Mouse (Mus musculus): ENCODE data around the gene Gm21970.

Gene Gm21970

GRCm38 (mm10) chr16:91461066-91461638 is 69.6 kb downstream of the Gm21970 start:
- no peak for DNase-seq (ENCODE audit: low read depth in 1 of 2, low spot score in 2 of 2)

DNA sequence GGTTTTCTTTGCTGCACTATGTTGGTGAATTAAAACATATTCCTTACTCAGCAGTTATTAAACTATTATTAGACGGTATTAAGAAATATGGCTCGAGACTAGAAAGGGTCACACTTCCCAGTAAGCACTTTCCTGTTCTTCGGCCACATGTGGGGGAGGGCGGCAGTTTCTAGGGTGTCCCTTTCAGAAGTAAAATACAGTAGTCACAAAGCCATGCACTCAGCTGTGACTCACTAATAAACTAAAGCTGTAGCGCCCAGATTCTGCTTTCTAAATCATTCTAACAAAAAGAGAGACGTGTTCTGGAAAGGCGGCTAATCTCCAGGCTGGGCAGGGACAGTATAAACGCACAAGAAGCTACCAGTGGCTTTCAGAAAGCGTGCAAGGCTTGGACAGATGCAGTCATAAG is 70.3 kb downstream of the Gm21970 start:
- no peak for DNase-seq (ENCODE audit: low read depth in 1 of 2, low spot score in 2 of 2)

- no peak for DNase-seq (ENCODE audit: low read depth in 1 of 2, low spot score in 2 of 2)
These were observed 71.1 kb downstream of the Gm21970 start for GRCm38 (mm10) chr16:91462644-91463043.

DNA sequence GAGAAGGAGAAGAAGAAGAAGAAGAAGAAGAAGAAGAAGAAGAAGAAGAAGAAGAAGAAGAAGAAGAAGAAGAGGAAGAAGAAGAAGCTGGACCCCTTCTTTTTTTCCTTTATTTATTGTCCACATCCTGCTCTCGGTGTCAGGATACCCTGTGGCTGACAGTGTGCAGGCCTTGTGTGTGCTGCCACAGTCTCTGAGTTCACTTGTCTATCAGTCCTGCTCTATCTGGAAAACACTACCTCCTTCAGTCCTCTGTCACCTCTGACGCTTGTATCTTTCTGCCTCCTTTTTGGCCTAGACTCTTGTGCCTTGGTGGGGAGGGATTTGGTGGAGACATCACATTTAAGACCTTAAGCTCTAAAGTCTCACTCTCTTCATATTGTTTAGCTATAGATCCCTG is 71.9 kb downstream of the Gm21970 start:
- no peak for DNase-seq (ENCODE audit: low read depth in 1 of 2, low spot score in 2 of 2)

DNA sequence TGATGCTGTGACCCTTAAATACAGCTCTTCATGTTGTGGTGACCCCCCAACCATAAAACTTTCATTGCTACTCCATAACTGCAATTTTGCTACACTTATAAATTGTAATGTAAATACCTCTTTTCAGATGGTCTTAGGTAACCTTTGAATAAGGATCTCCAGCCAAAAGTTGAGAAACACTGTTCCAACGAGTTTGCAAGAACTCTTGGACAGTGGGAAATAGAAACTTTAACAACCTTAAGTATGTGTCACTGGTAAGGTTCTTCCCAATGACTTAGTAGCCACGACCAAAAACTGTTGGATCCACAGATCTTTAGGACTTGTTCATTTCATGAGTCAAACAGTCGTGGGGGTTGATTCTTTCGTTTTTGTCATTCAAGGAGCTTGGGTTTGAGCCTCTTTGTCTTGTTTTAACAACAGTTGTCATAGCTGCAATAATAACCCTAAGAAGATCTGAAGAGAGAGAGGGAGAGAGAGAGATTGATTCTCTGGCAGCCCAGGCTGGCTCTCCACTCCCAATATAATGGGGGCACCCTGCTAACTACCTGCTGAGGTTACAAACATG is 72.4 kb downstream of the Gm21970 start:
- no peak for DNase-seq (ENCODE audit: low read depth in 1 of 2, low spot score in 2 of 2)

DNA sequence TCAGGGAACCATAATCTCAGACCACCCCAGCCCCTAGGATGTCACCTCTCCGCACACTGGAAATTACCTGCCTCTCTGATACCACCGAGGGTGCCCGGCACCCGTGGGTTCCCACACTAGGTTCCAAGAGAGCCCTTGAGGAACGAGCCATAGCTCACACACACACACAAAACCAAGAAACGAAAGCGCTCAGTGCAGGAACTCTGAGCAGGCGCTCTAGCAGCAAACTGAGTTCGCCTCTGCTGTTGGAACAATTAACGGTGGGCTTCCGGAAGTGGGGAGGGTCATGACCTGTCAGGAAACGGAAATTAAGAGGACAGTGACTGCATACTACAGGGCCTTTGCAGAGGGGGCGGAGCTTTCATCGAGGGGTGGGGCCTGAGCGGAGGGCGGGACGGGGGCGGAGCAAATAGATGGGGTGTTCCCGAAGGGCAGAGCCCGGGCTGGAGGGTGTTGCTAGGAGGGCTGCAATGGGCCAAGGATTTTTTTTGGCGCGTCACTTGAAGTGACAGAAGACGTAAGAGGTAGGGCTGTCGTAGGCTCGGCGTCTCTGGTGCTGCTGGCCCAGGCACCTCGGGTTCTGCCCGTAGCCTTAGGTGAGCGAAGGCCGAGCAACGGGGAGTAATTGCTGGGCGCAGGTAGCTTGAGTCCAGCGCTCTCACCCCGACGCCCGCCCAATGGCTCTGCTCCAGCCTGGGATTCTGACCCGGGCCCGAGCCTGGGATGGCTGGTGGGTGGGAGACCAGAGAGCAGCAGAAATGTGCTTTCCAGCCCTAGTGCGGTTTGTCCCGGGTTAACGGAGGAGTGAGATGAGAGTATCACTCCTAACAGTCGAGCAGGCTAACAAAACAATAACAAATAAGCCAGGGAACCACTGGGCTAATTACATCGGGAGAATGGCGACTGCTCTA is 73.3 kb downstream of the Gm21970 start:
- peak in 1 of 2 experiments; percentile 74 for DNase-seq (ENCODE audit: low read depth in 1 of 2, low spot score in 2 of 2)

GRCm38 (mm10) chr16:91465505-91466240 is 74.2 kb downstream of the Gm21970 start:
- no peak for DNase-seq (ENCODE audit: low read depth in 1 of 2, low spot score in 2 of 2)

- DNase-seq (ENCODE audit: low read depth in 1 of 2, low spot score in 2 of 2): no peak
These were observed 75.0 kb downstream of the Gm21970 start for GRCm38 (mm10) chr16:91466566-91466965.
